Mouse (Mus musculus): ENCODE results near the gene Ankrd61. TPM values are rescaled to one million over a fixed set of nuclear protein-coding genes. Genes with fewer than 3 reads are reported as not detected.

The Ankrd61 gene
- polyA plus RNA-seq, 1 experiment = 0.31 TPM

GRCm38 (mm10) chr5:143929291-143929690 is 31.8 kb upstream of the Ankrd61 start:
- Histone ChIP-seq H3K27ac (ENCODE audit: insufficient read depth, low read length) (no peak overlapping the region), H3K4me3 (ENCODE audit: insufficient read depth, low read length) (no peak overlapping the region), H3K4me1 (ENCODE audit: control insufficient read depth, insufficient read depth, low read length) (no peaks in the 10 kb centered on the region)
- TF ChIP-seq POLR2A (IDR thresholded peaks at IDR 0.05; ENCODE audit: extremely low read depth, insufficient read depth, low read length) (no peak), CTCF (IDR thresholded peaks at IDR 0.05; ENCODE audit: extremely low read depth, insufficient read depth, low read length) (no peak)

DNA sequence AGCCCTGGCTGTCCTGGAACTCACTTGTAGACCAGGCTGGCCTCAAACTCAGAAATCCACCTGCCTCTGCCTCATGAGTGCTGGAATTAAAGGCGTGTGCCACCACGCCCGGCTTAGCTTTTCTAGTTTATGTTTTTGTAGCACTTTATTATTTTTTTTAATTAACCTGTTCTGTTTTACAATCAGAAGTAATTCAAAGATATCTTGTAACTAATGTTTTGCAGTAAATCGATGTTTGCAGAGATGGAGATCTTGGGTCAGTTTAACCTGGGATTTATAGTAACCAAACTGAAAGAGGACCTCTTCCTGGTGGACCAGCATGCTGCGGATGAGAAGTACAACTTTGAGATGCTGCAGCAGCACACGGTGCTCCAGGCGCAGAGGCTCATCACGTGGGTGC is 30.4 kb upstream of the Ankrd61 start, which contains the start of gene Gm42421:
TSS of gene Gm42421 (plus strand) at position 301 of the 400 bp plus-strand sequence.
- Histone ChIP-seq H3K27ac (ENCODE audit: insufficient read depth, low read length) (no peak within 1 kb of the TSS), H3K4me1 (ENCODE audit: control insufficient read depth, insufficient read depth, low read length) (no peaks in the 10 kb centered on the region), H3K4me3 (ENCODE audit: insufficient read depth, low read length) (no peak within 1 kb of the TSS)
- TF ChIP-seq CTCF (IDR thresholded peaks at IDR 0.05; ENCODE audit: extremely low read depth, insufficient read depth, low read length) (no peak), POLR2A (IDR thresholded peaks at IDR 0.05; ENCODE audit: extremely low read depth, insufficient read depth, low read length) (no peak)

GRCm38 (mm10) chr5:143924781-143925452 is 27.4 kb upstream of the Ankrd61 start:
- Histone ChIP-seq H3K4me3 (ENCODE audit: insufficient read depth, low read length) (no peak overlapping the region), H3K27ac (ENCODE audit: insufficient read depth, low read length) (no peak overlapping the region), H3K4me1 (ENCODE audit: control insufficient read depth, insufficient read depth, low read length) (no peaks in the 10 kb centered on the region)
- TF ChIP-seq CTCF (IDR thresholded peaks at IDR 0.05; ENCODE audit: extremely low read depth, insufficient read depth, low read length) (no peak), POLR2A (IDR thresholded peaks at IDR 0.05; ENCODE audit: extremely low read depth, insufficient read depth, low read length) (no peak)

DNA sequence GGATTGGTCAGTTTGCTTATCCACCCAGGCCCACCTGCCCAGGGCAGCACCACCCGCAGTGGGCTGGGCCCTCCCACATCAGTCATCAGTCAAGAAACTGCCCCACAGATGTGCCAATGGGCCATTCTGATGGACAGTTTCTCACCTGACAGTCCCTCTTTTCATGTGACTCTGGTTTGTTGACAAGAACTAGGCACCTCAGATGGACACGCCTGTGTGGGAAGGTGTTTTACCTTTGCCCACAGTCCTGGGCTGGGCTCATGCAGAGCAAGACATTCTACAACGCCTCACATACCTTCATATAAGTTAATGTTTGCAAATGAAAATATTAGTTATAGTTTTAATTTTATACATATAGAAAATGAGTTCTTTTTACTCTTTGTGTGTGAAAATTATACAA is 20.6 kb upstream of the Ankrd61 start:
- Histone ChIP-seq H3K4me1 (ENCODE audit: control insufficient read depth, insufficient read depth, low read length) (no peaks in the 10 kb centered on the region), H3K4me3 (ENCODE audit: insufficient read depth, low read length) (no peak overlapping the region), H3K27ac (ENCODE audit: insufficient read depth, low read length) (no peak overlapping the region)
- TF ChIP-seq CTCF (IDR thresholded peaks at IDR 0.05; ENCODE audit: extremely low read depth, insufficient read depth, low read length) = no peak
- no peak for TF ChIP-seq POLR2A (IDR thresholded peaks at IDR 0.05; ENCODE audit: extremely low read depth, insufficient read depth, low read length)

DNA sequence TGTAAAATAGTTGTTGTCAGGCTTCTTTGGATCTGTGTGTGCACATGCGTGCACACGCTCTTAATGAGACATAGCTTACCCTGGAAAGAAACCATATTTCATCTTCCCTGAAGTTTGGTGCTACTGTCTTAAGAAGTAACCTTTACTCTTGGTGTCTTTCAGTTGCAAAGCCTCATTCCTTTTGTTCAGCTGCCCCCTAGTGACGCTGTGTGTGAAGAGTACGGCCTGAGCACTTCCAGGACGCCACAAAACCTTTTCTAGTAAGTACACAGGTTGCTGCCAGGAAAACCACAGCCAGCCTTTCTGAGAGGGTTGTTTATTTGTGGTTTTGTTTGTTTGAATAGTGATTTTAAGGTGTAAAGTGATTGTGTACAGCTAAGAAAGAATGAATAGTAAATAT is 19.9 kb upstream of the Ankrd61 start:
- Histone ChIP-seq H3K4me3 (ENCODE audit: insufficient read depth, low read length) (no peak overlapping the region), H3K27ac (ENCODE audit: insufficient read depth, low read length) (no peak overlapping the region), H3K4me1 (ENCODE audit: control insufficient read depth, insufficient read depth, low read length) (no peaks in the 10 kb centered on the region)
- TF ChIP-seq CTCF (IDR thresholded peaks at IDR 0.05; ENCODE audit: extremely low read depth, insufficient read depth, low read length) = peak; percentile 58
- no peak for TF ChIP-seq POLR2A (IDR thresholded peaks at IDR 0.05; ENCODE audit: extremely low read depth, insufficient read depth, low read length)

GRCm38 (mm10) chr5:143916221-143916620 is 18.7 kb upstream of the Ankrd61 start:
- TF ChIP-seq POLR2A (IDR thresholded peaks at IDR 0.05; ENCODE audit: extremely low read depth, insufficient read depth, low read length) (no peak), CTCF (IDR thresholded peaks at IDR 0.05; ENCODE audit: extremely low read depth, insufficient read depth, low read length) (no peak)

GRCm38 (mm10) chr5:143909417-143910400 is 12.2 kb upstream of the Ankrd61 start, which contains the start of the genes Aimp2 and Pms2:
Gene Aimp2, minus strand, starts transcription at chr5:143909847.
Gene Pms2, plus strand, starts transcription at chr5:143909964.
- H3K4me3 ChIP-seq (ENCODE audit: insufficient read depth, low read length) = peak within 1 kb of the TSS; percentile 65
- peaks cover 5% of the 10 kb centered on the region; the same call in 1 of the 2 replicates for H3K4me1 ChIP-seq (ENCODE audit: control insufficient read depth, insufficient read depth, low read length)
- TF ChIP-seq CTCF (IDR thresholded peaks at IDR 0.05; ENCODE audit: extremely low read depth, insufficient read depth, low read length) (no peak), POLR2A (IDR thresholded peaks at IDR 0.05; ENCODE audit: extremely low read depth, insufficient read depth, low read length) (peak; percentile 58)
- peak within 1 kb of the TSS; percentile 21; the same call in 1 of the 2 replicates for H3K27ac ChIP-seq (ENCODE audit: insufficient read depth, low read length)

More at GRCm38 (mm10) chr5:143916221-143916620, 18.7 kb upstream of the Ankrd61 start:
- Histone ChIP-seq H3K27ac (ENCODE audit: insufficient read depth, low read length) (no peak overlapping the region), H3K4me1 (ENCODE audit: control insufficient read depth, insufficient read depth, low read length) (no peaks in the 10 kb centered on the region), H3K4me3 (ENCODE audit: insufficient read depth, low read length) (no peak overlapping the region)

DNA sequence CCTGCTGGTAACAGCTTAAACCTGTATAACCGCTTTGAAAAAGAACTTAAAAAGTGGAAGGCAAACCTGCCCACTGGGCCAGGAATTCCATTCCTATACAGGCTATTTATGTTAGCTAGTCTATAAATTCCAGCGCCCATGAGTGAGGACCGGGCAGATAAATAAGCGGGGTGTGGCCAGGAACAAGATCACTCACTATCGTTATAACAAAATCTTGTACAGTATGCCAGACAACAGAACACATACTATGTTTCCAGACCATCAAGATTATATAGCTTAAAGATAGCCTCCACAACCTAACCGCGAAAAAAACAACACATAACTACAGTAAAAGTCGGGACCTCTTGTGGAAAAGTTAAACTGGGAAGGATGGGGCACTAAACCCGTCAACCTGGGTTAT is 11.4 kb upstream of the Ankrd61 start:
- Histone ChIP-seq H3K4me3 (ENCODE audit: insufficient read depth, low read length) (peak overlapping the region; percentile 65), H3K4me1 (ENCODE audit: control insufficient read depth, insufficient read depth, low read length) (peaks cover 5% of the 10 kb centered on the region; the same call in 1 of the 2 replicates), H3K27ac (ENCODE audit: insufficient read depth, low read length) (no peak overlapping the region)
- TF ChIP-seq CTCF (IDR thresholded peaks at IDR 0.05; ENCODE audit: extremely low read depth, insufficient read depth, low read length) (no peak), POLR2A (IDR thresholded peaks at IDR 0.05; ENCODE audit: extremely low read depth, insufficient read depth, low read length) (no peak)

DNA sequence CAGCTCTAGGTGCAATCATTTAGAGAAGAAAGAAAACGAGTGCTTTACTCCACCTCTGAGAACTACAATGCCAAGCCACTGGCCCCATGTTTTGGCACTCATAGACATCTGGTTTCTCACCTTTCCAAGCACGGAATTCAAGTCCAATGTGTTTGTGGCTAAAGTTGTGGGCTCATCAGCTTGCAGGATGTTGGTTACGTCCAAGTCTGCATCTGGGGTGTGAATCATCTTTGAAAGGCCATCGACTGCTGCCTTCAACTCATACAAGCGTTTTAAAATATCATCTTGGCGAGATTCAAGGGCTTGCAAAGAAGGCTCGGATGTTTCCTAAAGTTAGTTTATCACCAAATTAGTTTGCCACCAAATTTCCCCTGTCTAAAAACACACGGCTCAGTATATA is 8.9 kb upstream of the Ankrd61 start:
- Histone ChIP-seq H3K4me1 (ENCODE audit: control insufficient read depth, insufficient read depth, low read length) (peaks cover 5% of the 10 kb centered on the region; the same call in 1 of the 2 replicates), H3K4me3 (ENCODE audit: insufficient read depth, low read length) (no peak overlapping the region), H3K27ac (ENCODE audit: insufficient read depth, low read length) (no peak overlapping the region)
- no peak for TF ChIP-seq CTCF (IDR thresholded peaks at IDR 0.05; ENCODE audit: extremely low read depth, insufficient read depth, low read length)
- TF ChIP-seq POLR2A (IDR thresholded peaks at IDR 0.05; ENCODE audit: extremely low read depth, insufficient read depth, low read length) = no peak
